Mouse (Mus musculus) adrenal gland, adult (tissue): ENCODE measurements around the gene Acvrl1.

Experiments used
- DNase-seq, 2 experiments: peaks; one replicate each; pipeline ENCODE4 v3.0.0; 2022 to 2023; ENCODE audit warnings: low spot score in 1 of 2; ENCODE audit not compliant: inconsistent age in 2 of 2

Acvrl1 gene

GRCm38 (mm10) chr15:101165658-101166437 lies 37.5 kb downstream of the Acvrl1 start:
- no peak for DNase-seq

DNA sequence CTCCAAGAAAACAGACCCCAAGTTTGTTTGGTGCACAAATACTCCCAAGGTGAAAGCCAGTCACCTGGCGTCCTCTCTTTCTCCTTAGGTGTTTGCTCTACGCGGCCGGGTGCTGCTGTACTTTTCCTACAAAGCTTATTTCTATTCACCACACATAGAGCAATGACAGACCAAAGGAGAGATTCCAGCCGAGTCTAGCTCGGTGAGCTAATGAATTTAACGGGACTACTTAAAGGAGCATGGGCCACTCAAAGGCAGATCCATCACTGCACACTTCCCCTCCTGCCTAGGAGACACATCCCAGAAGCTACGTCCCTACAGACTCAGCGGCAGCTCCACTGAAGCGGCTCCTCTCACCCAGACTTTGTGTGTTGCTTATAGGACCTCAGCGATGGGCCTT lies 39.2 kb downstream of the Acvrl1 start:
- DNase-seq = no peak

DNA sequence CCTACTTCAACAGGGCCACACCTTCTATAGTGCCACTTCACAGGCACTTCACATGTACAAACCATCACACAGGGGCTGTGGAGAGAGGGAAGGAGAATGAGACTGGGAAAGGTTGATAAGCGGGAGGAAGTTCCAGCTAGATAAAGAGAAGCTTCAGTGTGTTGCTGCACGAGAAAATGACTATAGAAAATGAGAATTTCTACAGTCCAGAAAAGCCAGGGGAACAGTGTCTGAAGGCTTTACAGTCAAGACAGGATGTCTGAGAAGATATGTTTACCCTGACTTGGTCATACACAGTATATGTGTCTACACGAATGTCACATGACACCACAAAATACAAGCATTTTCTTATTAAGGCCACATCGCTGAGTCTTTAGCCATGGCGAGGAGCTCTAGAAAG lies 41.6 kb downstream of the Acvrl1 start:
- DNase-seq = no peak

DNA sequence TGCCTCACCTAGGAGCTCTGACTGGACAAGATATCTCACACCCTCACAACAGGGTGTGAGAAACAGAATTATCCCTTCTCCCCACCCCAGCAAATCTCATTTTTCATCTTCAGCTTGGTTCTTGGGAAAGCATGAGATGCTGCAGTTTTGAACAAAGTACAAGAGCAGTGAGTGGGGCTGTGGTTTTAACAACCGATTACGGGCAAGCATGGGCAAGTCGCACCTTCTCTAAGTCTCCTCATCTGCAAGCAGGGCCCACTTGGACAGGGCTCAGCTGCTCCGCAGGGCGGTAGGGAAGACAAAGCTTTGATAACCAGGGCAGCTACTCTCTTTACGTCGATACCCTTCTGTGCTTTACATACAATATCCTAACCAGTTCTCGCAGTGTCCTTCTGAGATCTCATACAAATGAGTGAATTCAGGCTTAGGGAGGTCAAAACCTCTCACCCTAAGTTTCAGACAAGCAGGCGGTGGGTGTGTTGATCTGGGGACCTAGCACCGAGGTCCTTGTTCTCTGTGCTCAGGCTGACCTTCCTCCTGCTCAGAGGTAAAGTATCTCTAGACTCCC lies 42.2 kb downstream of the Acvrl1 start:
- no peak for DNase-seq

- DNase-seq = no peak
These were observed 43.0 kb downstream of the Acvrl1 start for GRCm38 (mm10) chr15:101171272-101171671.

DNA sequence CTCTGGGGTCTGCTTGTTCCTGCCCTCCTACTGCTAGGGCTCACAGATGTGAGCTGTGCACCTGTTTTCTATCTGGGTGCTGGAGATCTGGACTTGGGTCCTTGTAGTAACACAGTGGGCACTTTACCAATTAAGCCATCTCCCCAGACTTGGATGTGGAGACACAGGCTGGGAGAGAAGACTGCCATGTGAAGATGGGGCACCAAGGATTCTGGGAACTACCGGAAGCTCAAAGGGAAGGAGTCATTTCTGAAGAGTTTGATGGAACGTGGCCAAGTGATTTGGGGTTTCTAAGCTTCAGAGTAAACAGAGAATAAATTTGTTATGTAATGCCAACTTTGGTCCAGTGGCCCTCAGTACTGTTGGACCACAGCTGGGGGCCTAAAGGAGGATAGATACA lies 43.7 kb downstream of the Acvrl1 start:
- no peak for DNase-seq

- peak; percentile 95 to 98 for DNase-seq
These were observed 45.3 kb downstream of the Acvrl1 start, which contains the start of gene Acvr1b for GRCm38 (mm10) chr15:101173421-101174211. Acvr1b (plus strand) TSS chr15:101174067.

- peak; percentile 52 to 72 for DNase-seq
These were observed 46.2 kb downstream of the Acvrl1 start for GRCm38 (mm10) chr15:101174294-101175130.

DNA sequence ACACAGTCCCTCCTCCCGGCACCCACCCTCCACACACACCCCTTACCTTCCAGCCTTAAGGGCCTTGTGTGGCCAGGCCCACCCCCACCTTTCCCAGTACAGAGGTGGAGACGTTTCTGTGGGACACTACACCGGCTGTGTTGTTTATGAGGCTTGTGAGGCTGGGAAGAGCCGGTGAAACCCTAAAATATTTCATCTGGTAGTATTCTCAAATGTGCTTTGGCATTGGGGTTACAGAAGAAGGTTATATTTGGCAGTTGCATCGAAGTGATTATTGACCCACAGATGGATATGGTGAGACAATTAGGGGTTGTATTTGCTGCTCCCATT lies 46.8 kb downstream of the Acvrl1 start:
- no peak for DNase-seq

DNA sequence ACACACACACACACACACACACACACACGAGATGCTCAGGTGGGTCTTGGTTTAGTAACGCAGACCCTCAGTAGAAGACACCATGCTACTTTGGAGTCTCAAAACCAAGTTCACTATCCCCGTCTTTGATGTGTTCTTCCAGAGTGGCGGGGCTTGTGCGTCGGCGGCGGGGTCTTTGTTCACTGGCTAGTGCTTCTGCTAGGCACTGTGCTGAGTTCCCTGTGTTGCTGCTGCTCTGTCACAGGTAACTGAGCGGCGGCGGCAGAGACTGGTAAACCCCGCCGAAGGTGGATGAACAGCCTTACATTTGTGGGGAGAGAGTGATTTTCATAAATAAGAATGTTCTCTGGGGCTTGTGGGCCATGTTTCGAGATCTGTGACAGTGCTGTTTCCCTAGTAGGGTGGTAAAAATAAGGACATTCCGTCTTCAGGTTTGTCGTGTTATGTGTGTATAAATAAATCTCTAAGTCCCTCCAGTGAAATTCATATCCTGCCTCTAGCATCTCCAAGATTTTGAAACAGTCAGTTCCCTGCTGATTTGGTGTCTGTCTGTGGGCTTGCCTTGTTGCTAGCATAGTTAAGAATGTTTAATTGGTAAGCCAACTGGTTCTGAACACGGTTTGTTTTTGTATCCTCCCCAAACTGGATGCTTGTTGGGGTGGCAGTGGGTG lies 47.4 kb downstream of the Acvrl1 start:
- no peak for DNase-seq

- no peak for DNase-seq
These were observed 48.0 kb downstream of the Acvrl1 start for GRCm38 (mm10) chr15:101176284-101176680.

- no peak for DNase-seq
These were observed 48.7 kb downstream of the Acvrl1 start for GRCm38 (mm10) chr15:101176795-101177691.

DNA sequence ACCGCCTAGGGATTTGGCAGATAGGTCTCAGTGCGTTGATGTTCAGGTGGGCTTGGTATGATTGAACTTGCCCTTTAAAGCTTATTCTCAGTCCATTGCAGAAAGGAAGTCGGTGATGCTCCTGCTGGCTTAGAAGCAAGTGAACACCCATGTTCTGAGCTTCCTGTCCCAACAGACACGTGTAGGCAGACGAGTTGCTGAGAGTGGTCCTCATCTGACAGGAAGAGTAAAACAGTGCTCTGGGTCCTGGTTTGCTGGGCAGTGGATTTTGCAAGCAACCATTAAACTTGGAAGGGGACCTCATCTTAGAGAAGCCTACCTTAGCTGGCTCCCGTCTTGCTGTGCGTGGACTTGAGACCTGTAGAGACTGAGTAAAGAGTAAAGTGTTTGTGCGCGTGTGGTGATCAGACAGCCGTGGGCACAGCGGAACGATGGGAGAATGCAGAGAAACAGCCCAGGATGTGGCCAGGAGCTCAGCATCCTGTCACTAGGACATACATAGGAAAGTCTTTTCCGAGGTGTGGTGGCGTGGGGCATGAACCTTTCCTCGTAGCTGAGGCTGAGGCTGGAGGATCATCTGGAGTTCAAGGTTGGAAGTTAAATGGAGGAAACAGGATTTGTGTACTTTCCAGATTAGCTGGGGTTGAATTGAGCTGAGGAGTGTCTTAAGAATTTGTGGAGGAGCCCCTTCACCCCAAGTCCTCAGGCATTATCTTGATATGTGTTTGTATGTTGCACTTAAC lies 52.2 kb downstream of the Acvrl1 start:
- no peak for DNase-seq

DNA sequence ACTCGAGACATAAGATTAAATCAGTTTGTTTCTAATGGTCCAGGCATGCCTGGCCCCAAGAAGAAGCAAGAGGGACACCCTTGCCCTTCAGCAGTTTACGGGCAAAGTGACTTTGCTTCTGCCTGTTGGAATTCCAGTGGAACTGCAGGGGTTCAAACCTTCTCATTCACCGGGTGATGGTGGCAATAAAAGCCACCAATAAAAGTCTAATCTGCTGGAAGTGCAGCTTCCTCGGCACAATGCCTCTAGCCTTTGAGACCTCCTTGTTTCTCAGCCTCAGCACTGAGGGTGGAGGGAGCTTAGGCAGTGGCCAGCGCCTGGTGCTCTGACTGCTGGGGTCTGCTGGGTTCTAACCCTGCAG lies 52.8 kb downstream of the Acvrl1 start:
- no peak for DNase-seq

GRCm38 (mm10) chr15:101181500-101181899 lies 53.2 kb downstream of the Acvrl1 start:
- DNase-seq = no peak

DNA sequence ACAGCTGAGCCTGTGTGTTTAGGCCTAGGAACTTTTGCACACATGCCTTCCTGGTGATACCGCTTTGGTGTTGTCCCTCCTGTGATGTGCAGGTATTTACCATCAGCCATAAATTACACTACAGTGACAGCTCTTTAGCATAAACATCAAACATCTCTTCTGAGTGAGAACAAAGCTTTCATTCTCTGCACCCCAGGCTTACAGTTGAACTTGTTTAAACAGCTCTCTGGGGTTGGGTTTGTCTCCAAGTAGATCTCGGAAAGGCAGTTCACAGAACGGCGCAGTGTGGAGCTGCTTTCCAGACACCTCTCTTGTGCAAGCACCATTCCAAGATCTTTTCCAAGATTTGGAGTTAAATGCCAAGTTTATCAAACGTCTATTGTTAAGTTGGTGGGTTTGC lies 54.4 kb downstream of the Acvrl1 start:
- DNase-seq = no peak

DNA sequence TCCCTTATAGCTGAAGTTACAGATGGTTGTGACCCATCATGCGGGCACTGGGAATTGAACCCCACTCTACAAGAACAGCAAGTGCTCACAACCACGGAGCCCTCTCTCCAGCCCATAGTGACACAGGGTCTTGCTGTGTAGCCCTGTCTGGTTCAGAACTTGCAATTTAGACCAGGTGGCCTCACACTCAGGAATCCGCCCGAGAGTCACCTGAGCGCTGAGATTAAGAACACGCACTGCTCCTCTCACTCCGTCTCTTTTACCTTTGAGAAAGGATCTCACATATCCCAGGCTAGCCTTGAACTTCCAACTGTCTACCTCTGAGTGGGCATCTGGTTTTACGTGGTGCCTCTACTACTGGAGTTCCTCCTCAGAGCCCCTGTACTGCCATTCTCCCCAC lies 56.0 kb downstream of the Acvrl1 start:
- no peak for DNase-seq

GRCm38 (mm10) chr15:101185549-101185948 lies 57.2 kb downstream of the Acvrl1 start:
- DNase-seq = no peak

GRCm38 (mm10) chr15:101187907-101188306 lies 59.6 kb downstream of the Acvrl1 start:
- DNase-seq = no peak
